Mouse (Mus musculus): ENCODE results near the gene Cdc5l.

DNA sequence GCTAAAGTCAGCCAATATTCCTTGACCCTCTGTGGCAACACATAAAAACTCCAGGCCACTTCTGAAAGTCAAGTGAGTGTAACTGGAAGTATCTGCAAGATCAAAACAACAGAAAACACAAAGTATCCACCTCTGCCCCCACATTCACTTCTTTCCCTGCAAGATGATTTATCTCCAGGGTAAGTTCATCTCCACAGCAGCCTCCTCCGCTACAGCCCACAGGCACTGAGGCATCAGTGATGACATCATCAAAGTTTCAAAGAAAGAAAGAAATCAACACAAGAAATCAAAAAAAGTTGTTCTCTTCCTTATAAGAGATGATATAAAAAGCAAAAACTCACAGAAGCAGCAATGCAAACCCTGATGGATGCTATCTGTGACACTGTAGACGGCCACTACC is 24.8 kb downstream of the Cdc5l start:
- TF ChIP-seq POLR2A (IDR thresholded peaks at IDR 0.05; ENCODE audit: extremely low read depth, insufficient read depth, low read length) (no peak), CTCF (IDR thresholded peaks at IDR 0.05; ENCODE audit: extremely low read depth, insufficient read depth, low read length) (no peak)

Measured in cortical plate, adult 2 months (tissue).